Mouse (Mus musculus): Measurements from ENCODE around the gene Shroom1. TPM values are rescaled to one million over a fixed set of nuclear protein-coding genes. Genes with fewer than 3 reads are reported as not detected.

The Shroom1 gene
- total RNA-seq, 2 experiments from 2014 or later: 4.0 to 4.5 TPM

GRCm38 (mm10) chr11:53445562-53445961 is 11.4 kb upstream of the Shroom1 start:
- no peak for DNase-seq (ENCODE audit: low spot score in 2 of 2)

GRCm38 (mm10) chr11:53446183-53446582 is 10.8 kb upstream of the Shroom1 start:
- no peak for DNase-seq (ENCODE audit: low spot score in 2 of 2)

- no peak for DNase-seq (ENCODE audit: low spot score in 2 of 2)
These were observed 9.0 kb upstream of the Shroom1 start for GRCm38 (mm10) chr11:53447996-53448395.

DNA sequence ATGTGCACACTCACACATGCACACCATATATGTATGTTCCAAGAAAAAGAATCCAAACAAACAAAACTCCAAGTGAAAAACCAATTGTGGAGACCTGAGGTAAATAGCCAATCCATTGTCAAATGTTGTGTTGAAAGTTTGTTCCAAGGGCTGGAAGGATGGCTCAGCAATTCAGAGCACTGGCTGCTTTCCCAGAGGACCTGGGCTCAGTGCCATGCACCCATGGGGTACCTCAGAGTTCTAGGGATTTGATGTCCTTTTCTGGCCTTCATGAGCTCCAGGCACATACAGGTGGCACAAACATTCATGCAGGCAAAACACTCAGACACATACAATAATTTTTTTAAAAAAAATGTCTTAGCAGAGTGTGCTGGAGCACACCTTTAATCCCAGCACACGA is 8.5 kb upstream of the Shroom1 start:
- DNase-seq (ENCODE audit: low spot score in 2 of 2): no peak

- no peak for DNase-seq (ENCODE audit: low spot score in 2 of 2)
These were observed 6.8 kb upstream of the Shroom1 start for GRCm38 (mm10) chr11:53450070-53450705.

GRCm38 (mm10) chr11:53451361-53451760 is 5.6 kb upstream of the Shroom1 start:
- DNase-seq (ENCODE audit: low spot score in 2 of 2): no peak

GRCm38 (mm10) chr11:53452396-53452795 is 4.6 kb upstream of the Shroom1 start:
- DNase-seq (ENCODE audit: low spot score in 2 of 2): no peak

DNA sequence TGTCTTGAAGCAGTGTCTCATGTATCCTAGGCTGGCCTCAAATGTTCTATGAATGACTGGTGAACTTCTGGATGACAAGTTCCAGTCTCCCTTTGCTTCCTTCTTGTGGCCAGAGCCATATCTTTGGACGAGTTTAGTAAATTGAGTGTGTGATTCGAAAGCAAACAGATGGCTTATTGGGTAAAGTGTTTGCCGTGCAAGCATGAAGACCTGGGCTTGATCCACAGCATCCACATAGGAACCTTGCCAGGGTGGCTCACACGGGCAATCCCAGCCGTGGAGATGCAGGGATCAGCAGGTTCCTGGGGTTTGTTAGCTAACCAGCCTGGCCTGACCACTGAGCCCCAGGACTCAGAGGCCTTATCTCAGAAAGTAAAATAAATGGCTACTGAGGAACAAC is 4.0 kb upstream of the Shroom1 start:
- DNase-seq (ENCODE audit: low spot score in 2 of 2): no peak

DNA sequence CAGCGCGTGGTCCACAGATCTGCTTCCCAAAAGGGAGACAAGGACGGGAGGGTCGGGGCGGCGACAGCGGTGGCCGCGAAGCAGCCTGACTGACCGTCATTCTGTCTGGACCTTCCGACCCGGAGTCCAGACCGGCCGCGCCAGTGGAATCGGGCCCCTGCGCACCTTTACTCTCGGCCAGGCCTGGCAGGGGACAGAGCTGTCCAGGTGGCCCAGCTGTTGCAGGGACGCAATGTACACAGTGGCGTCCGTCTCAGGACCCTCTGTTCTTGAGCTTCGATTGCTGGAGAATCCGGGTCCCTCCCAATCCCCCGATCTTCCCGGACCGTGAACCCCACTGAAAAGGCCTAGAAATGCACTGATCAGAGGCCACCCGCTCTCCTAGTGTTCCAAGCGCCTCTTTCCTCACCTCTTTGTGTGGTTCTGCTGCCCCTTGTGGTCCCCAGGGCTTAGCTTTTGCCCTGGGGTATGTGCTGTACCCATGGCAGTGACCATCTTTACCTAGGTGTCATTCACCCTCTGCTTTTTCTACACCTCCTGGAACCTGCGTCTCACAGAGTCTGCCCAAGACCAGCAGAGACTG is 458 bp downstream of the Shroom1 start:
- DNase-seq (ENCODE audit: low spot score in 2 of 2): no peak

- no peak for DNase-seq (ENCODE audit: low spot score in 2 of 2)
These were observed 2.0 kb downstream of the Shroom1 start for GRCm38 (mm10) chr11:53458996-53459395.

GRCm38 (mm10) chr11:53460192-53460591 is 3.2 kb downstream of the Shroom1 start:
- DNase-seq (ENCODE audit: low spot score in 2 of 2): no peak

- no peak for DNase-seq (ENCODE audit: low spot score in 2 of 2)
These were observed 4.7 kb downstream of the Shroom1 start for GRCm38 (mm10) chr11:53461727-53462126.

GRCm38 (mm10) chr11:53463551-53464424 is 6.8 kb downstream of the Shroom1 start:
- no peak for DNase-seq (ENCODE audit: low spot score in 2 of 2)

DNA sequence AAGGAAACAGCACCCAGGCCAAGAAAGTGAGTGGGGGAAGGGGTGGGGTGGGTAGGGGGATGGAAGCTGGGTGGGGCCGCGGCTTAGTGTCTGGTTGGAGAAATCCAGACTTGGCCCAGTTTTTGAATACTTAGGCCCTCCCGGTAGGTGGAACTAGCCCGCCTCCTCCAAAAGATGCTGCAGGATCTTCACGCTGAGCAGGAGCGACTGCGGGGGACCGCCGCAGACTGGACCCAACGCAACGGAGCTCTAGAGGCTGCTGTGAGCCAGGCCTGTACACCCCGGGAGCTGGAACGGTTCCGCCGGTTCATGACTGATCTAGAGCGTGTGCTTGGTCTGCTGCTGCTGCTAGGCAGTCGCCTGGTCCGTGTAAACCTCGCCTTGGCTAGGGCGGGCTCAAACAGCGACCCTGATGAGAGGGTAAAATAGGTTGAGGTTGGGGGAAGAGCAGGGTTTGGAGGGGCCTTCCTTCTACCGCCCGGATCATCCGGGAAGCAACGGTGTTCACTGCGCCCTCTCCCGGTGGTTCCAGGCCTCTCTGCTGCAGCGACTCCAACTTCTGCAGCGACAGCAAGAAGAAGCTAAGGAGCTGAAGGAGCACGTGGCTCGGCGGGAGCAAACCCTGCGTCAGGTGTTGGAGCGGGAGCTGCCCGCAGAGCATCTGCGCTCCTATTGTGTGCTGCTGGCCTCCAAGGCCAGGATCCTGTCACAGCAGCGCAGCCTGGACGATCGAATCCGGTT is 9.4 kb downstream of the Shroom1 start:
- peak; percentile 79 to 82 for DNase-seq (ENCODE audit: low spot score in 2 of 2)

DNA sequence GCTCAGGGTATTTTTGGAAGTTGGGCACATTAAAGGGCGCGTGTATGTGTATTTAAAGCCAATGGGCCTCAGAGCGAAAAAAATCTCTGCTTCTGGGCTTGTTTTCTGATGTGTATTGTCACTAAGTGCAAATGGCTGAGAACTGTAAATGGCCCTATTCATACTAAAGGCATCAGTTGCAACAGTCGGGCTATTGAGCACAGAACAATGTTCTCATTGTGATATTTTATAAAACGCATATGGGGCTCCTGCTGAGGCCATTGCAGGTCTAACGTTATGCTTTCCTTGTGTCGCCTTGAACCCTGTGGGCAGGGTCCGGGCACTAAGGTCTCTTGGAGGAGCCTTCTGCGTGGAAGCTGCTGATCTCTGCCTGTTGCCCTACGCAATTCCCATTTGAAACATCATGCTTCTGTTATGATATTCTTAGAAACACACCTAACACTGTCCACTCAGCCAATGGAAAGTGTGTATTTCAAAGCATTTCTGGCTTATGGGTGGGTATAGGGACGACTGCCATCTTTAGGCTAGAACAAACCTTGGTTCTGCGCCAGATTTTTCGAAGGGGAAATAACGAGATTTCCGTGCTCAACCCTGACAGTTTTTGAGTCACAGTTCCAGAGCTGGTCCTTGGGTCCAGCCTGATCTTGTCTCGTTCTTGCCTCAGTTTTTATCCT is 12.4 kb downstream of the Shroom1 start:
- DNase-seq (ENCODE audit: low spot score in 2 of 2): no peak

DNA sequence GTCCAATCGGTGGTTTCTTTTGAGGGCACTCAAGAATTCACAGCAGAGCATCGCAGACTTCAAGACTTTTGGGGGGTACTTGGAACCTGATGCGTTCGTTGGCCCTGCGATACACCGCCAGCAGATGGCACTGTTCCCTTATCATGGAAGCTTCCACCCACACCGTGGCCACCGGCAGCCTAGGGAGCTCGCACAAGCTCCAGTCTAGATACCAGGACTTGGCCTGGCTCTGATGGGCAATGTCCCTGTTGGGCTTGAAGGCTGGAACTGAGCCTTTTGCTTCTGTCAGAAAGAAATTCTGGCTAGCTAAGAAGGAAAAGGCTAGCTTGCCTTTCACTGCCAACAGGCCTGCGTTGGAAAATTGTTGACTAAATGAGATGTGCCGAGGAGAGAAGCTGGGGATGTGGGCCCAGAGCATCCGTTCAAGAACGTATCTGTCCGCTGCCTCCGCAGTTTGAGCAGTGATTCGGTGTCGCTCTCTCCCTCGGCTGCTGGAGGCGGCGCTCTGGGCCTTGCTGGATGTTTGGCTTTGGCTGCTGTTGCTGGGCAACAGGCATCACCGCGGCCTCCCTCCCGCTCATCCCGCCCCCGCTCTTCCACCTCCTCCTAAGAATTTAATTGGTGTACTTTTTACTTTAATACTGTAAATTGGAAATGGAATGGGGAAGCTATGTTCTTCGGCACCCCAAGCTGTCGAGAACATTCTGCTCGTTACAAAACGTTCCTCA is 13.1 kb downstream of the Shroom1 start, which contains the start of gene Gm9837:
Gene Gm9837 (minus strand): TSS at position 512 of the 728 bp plus-strand sequence.
- peak; percentile 95 to 96 for DNase-seq (ENCODE audit: low spot score in 2 of 2)

GRCm38 (mm10) chr11:53472709-53473108 is 15.7 kb downstream of the Shroom1 start:
- DNase-seq (ENCODE audit: low spot score in 2 of 2): no peak

- DNase-seq (ENCODE audit: low spot score in 2 of 2): no peak
These were observed 18.6 kb downstream of the Shroom1 start for GRCm38 (mm10) chr11:53475620-53476019.

DNA sequence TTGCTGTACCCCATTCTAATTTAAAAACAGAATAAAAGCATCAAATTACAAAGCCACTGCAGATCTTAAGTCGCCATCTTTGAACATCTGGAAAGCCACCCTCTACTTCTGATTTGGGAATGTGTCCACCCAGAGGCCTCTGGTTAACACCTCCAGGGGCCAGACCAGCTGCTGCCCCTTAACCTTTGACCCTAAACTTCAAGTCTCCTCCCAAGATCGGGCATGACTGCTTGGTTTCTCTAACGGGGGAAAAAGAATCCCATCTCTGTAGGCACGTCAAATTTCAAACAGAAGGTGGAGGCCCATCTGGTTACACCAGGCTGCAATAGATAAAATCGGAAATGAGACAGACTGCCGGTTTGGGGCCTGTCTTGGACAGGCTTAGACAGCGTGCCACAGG is 20.8 kb downstream of the Shroom1 start:
- no peak for DNase-seq (ENCODE audit: low spot score in 2 of 2)

All from layer of hippocampus, postnatal 14 days (tissue).